Mouse (Mus musculus) G1E (cell line): Measurements from ENCODE around the gene Mymk. TPM values are rescaled to one million over a fixed set of nuclear protein-coding genes. Genes with fewer than 3 reads are reported as not detected.

ENCODE experiments used
- ATAC-seq: 2 replicates; pipeline ENCODE4 v1.8.0; 2016; ENCODE audit warnings: mild to moderate bottlenecking; ENCODE audit not compliant: insufficient number of reproducible peaks, poor library complexity, low FRiP score, severe bottlenecking; ENCODE audit errors: extremely low read depth
- DNase-seq: peaks from one replicate; pipeline ENCODE4 v3.0.0; 2012; ENCODE audit warnings: low spot score
- H3K27me3 ChIP-seq: 2 replicates; pipeline ENCODE4 v1.6.1; 2012; ENCODE audit warnings: mild to moderate bottlenecking, low read length, inconsistent platforms; ENCODE audit not compliant: insufficient read depth
- H3K36me3 ChIP-seq: replicated peaks from 2 replicates; pipeline ENCODE3; 2012; ENCODE audit warnings: mild to moderate bottlenecking, inconsistent platforms
- H3K4me1 ChIP-seq: 2 replicates; pipeline ENCODE4 v1.6.1; 2012; ENCODE audit warnings: low read depth, low read length, inconsistent platforms, mixed read lengths; ENCODE audit not compliant: insufficient read depth
- H3K4me3 ChIP-seq: 2 replicates; pipeline ENCODE4 v1.5.1; 2012; ENCODE audit warnings: low read depth, mild to moderate bottlenecking, inconsistent platforms, low read length, moderate library complexity, mixed read lengths
- H3K9me3 ChIP-seq: replicated peaks from 2 replicates; pipeline ENCODE4 v1.6.1; 2012; ENCODE audit warnings: inconsistent platforms
- CTCF ChIP-seq: IDR thresholded peaks from 2 replicates; pipeline ENCODE4 v1.5.1; 2012; ENCODE audit warnings: low read depth, low read length, inconsistent platforms, mixed read lengths
- GATA1 ChIP-seq: IDR thresholded peaks from 2 replicates; pipeline ENCODE4 v1.6.1; 2012; ENCODE audit warnings: borderline replicate concordance, low read length, inconsistent platforms, mixed read lengths
- GATA2 ChIP-seq: IDR thresholded peaks from 2 replicates; pipeline ENCODE4 v1.6.1; 2012; ENCODE audit warnings: low read depth, low read length, inconsistent platforms, borderline replicate concordance
- POLR2AphosphoS5 ChIP-seq: IDR thresholded peaks from 2 replicates; pipeline ENCODE4 v1.6.1; 2012; ENCODE audit warnings: low read depth, low read length, inconsistent platforms; ENCODE audit not compliant: insufficient replicate concordance
- TAL1 ChIP-seq: conservative IDR thresholded peaks from 2 replicates; pipeline ENCODE4 v1.6.1; 2012; ENCODE audit warnings: low read depth, low read length, inconsistent platforms, mixed read lengths
- polyA plus RNA-seq: library from polyadenylated mRNA; stranded (reverse); fragments of >175 nt; gene quantifications from 2 replicates; pipeline ENCODE4 v1.2.3, GENCODE M21; 2012
- total RNA-seq, 2 experiments: library from RNA; stranded (forward) in 1 of 2; stranded (reverse) in 1 of 2; fragments of 200-1000 nt in 1 of 2; fragments of >200 nt in 1 of 2; fragmentation: Nextera tagmentation in 1 of 2; gene quantifications; 2 replicates each; pipeline ENCODE4 v1.2.3; 2014 to 2017

Mymk gene
- total RNA-seq (2014; fragmentation: Nextera tagmentation) (not detected in 2 replicates), total RNA-seq (2017) (0.17 and 0.27 TPM in 2 replicates), polyA plus RNA-seq (not detected in 2 replicates)

GRCm38 (mm10) chr2:27071978-27072377, at the start of gene Mymk:
Gene Mymk (minus strand): TSS chr2:27072179.
- peaks cover 11% of the 10 kb centered on the region for H3K27me3 ChIP-seq
- no peaks in the 10 kb centered on the region for H3K4me1 ChIP-seq
- DNase-seq (no peak), ATAC-seq (no peak)
- no peaks in the 10 kb centered on the region for H3K36me3 ChIP-seq
- TF ChIP-seq GATA1 (no peak), GATA2 (no peak), POLR2AphosphoS5 (no peak), CTCF (no peak), TAL1 (no peak)
- H3K4me3 ChIP-seq = no peak within 1 kb of the TSS
- H3K9me3 ChIP-seq = no peaks in the 10 kb centered on the region

GRCm38 (mm10) chr2:27120241-27120641, 48.3 kb upstream of the Mymk start:
- no peak for TF ChIP-seq GATA2
- H3K9me3 ChIP-seq = no peaks in the 10 kb centered on the region
- no peak overlapping the region for H3K4me3 ChIP-seq
- no peaks in the 10 kb centered on the region; the same call in 1 of the 2 replicates for H3K27me3 ChIP-seq
- DNase-seq (no peak), ATAC-seq (no peak)
- no peaks in the 10 kb centered on the region for H3K4me1 ChIP-seq
- no peaks in the 10 kb centered on the region for H3K36me3 ChIP-seq

DNA sequence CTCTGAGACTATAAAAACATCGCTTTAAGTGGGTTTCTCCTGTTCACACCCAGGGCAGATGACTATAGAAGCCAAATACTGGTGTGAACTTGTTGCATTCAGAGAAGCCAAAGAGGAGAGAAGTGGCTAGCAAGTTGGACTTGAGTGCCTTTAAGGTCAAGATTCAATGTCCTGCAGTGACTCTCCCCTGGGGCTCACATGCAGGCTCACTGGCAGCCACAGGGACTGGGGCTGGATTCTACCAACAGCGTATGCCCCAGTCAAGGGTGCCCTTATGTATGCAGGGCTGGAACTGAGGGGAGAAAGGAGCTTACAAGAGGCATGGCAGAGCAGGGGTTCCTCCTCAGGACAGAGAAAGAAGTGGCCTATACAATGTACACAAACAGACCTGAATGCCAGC, 47.8 kb upstream of the Mymk start:
- Histone ChIP-seq H3K4me1 (no peaks in the 10 kb centered on the region), H3K27me3 (no peaks in the 10 kb centered on the region; the same call in 1 of the 2 replicates), H3K36me3 (no peaks in the 10 kb centered on the region), H3K4me3 (no peak overlapping the region), H3K9me3 (no peaks in the 10 kb centered on the region)
- TF ChIP-seq POLR2AphosphoS5 = no peak
- no peak for TF ChIP-seq GATA2
- no peak for TF ChIP-seq CTCF
- no peak for ATAC-seq
- DNase-seq = no peak

DNA sequence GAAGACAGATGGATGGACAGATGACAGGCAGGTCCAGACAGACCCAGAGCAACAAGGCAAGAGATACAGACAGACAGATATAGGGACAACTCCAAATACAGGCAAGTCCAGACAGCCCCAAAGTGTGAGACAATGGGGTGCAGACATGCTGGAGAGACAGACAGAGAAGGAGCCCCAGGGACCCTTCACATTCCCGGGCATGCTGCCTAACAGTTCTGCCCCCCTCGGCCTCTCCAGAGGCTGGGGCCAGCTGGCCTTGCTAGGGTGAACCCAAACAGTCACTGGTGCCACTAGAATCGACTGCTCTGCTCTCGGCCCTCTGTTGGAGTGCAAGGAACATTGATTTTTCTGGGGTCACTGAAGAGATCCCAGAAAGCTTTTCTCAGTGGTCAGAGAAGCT, 46.5 kb upstream of the Mymk start:
- no peaks in the 10 kb centered on the region for H3K4me1 ChIP-seq
- TF ChIP-seq TAL1 (no peak), GATA1 (no peak), CTCF (no peak), GATA2 (no peak), POLR2AphosphoS5 (no peak)
- no peak for ATAC-seq
- DNase-seq = no peak
- H3K27me3 ChIP-seq = no peaks in the 10 kb centered on the region; the same call in 1 of the 2 replicates
- H3K9me3 ChIP-seq = no peaks in the 10 kb centered on the region
- H3K36me3 ChIP-seq = no peaks in the 10 kb centered on the region
- H3K4me3 ChIP-seq = no peak overlapping the region

DNA sequence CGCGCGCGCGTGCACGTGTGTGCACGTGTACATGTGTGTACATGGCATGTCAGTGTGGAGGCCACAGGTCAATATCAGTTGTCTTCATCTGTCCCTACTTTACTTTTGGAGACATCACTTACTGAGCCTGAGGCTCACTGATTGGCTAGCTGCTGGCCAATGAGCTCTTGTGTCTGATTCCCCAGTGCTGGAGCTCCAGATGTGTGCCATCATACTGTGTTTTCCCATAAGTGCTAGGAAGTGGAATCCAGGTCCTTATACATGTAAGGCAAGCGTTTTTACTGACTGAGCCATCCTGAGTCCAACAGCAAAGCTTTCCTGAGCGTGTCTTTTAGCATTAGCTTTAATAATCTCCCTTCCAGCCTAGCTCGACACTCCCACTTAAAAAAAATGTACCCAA, 42.2 kb upstream of the Mymk start:
- Histone ChIP-seq H3K36me3 (no peaks in the 10 kb centered on the region), H3K4me3 (no peak overlapping the region), H3K4me1 (no peaks in the 10 kb centered on the region), H3K9me3 (no peaks in the 10 kb centered on the region), H3K27me3 (no peaks in the 10 kb centered on the region)
- no peak for ATAC-seq
- no peak for DNase-seq
- TF ChIP-seq TAL1 (no peak), GATA2 (no peak), POLR2AphosphoS5 (no peak), GATA1 (no peak), CTCF (no peak)

DNA sequence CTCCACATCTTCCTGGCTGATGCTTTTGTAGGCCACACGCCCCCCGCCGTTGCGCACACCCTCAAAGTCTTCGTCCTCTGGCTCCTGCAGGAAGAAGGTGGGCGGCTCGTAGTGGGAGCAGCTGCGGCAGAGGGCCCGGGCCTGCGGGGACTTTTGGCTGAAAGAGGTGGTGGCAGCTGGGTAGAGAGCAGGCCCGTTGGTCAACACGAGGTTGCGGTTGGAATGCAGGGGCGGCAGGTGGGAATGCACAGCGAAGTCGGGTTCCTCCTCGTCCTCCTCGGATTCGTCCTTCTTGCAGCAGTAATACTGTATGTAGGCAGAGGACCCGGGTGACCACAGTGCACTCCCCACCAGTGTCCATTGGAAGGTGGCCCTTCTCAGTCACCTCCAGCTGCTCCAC, 40.6 kb upstream of the Mymk start:
- ATAC-seq (no peak), DNase-seq (no peak)
- Histone ChIP-seq H3K9me3 (no peaks in the 10 kb centered on the region), H3K4me1 (no peaks in the 10 kb centered on the region), H3K36me3 (no peaks in the 10 kb centered on the region), H3K27me3 (peaks cover 2% of the 10 kb centered on the region; the same call in 1 of the 2 replicates), H3K4me3 (no peak overlapping the region)
- TF ChIP-seq TAL1 (no peak), POLR2AphosphoS5 (no peak)

GRCm38 (mm10) chr2:27109052-27109451, 37.1 kb upstream of the Mymk start:
- Histone ChIP-seq H3K4me3 (no peak overlapping the region), H3K36me3 (no peaks in the 10 kb centered on the region), H3K27me3 (peaks cover 6% of the 10 kb centered on the region; the same call in 1 of the 2 replicates), H3K4me1 (no peaks in the 10 kb centered on the region), H3K9me3 (no peaks in the 10 kb centered on the region)
- TF ChIP-seq POLR2AphosphoS5 (no peak), CTCF (no peak), GATA2 (no peak), TAL1 (no peak), GATA1 (no peak)
- DNase-seq (no peak), ATAC-seq (no peak)
